Mouse (Mus musculus): ENCODE measurements around the gene Zfp282. TPM values are rescaled to one million over a fixed set of nuclear protein-coding genes. Genes with fewer than 3 reads are reported as not detected.

Gene Zfp282
- polyA plus RNA-seq, 1 experiment: 22.4 TPM

DNA sequence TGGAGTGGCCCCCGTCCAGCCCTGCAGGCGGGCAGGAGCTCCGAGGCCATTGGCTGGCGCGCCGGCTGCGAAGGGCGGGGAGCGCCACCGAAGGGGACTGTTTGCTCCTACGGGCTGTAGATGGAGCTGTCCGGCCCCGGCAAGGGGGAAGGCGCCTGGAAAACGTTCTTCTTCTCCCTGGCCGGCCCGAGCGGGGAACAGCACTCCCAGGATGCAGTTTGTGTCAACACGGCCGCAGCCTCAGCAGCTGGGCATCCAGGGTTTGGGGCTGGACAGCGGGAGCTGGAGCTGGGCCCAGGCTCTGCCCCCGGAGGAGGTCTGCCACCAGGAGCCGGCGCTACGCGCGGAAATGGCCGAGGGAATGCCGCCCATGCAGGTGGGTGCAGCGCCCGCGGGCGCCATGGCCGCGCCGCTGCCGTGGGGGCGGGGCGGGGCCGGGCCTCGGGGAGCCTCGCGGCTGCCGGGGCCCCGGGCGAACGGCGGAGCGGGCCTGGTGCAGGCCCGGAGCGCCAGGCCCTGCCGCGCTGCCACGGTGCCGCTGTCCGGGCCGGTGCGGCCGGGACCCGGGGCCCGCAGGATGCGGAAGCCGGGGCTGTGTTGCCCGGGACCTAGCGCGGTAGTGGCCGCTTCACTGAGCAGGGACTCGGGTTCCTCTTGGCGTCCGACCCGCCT lies 593 bp downstream of the Zfp282 start:
- Histone ChIP-seq H3K27me3 (ENCODE audit: control insufficient read depth, insufficient read depth, insufficient read length) (no peaks in the 10 kb centered on the region), H3ac (ENCODE audit: control insufficient read depth, insufficient read length) (peak overlapping the region; percentile 67), H3K79me2 (ENCODE audit: control insufficient read depth, insufficient read depth) (peaks cover 36% of the 10 kb centered on the region), H3K4me3 (peak overlapping the region; percentile 73), H3K4me2 (ENCODE audit: low read depth) (peak overlapping the region; percentile 92), H3K36me3 (ENCODE audit: control insufficient read depth, insufficient read depth) (peaks cover 24% of the 10 kb centered on the region)
- TF ChIP-seq TCF12 (IDR thresholded peaks at IDR 0.05; ENCODE audit: insufficient read depth, poor library complexity, severe bottlenecking) (no peak), MYOG (IDR thresholded peaks at IDR 0.05; ENCODE audit: control insufficient read depth in 1 of 3, insufficient read depth in 1 of 3, insufficient read length in 2 of 3, low read depth in 2 of 3) (peak in 1 of 3 experiments; percentile 67), SRF (IDR thresholded peaks at IDR 0.05; ENCODE audit: control insufficient read depth, insufficient read length, low read depth) (no peak), MAX (IDR thresholded peaks at IDR 0.05; ENCODE audit: low read depth) (no peak), MYOD1 (IDR thresholded peaks at IDR 0.05; ENCODE audit: control insufficient read depth in 1 of 3, insufficient read length in 2 of 3, low read depth in 2 of 3) (peak in 2 of 3 experiments; percentile 39 to 72), POLR2AphosphoS2 (IDR thresholded peaks at IDR 0.05; ENCODE audit: insufficient read length, low read depth) (peak; percentile 77), CEBPB (IDR thresholded peaks at IDR 0.05; ENCODE audit: insufficient read depth, poor library complexity, severe bottlenecking) (no peak), REST (IDR thresholded peaks at IDR 0.05; ENCODE audit: insufficient read depth, insufficient read length) (peak; percentile 33), E2F4 (IDR thresholded peaks at IDR 0.05; ENCODE audit: insufficient read depth) (no peak), POLR2A (IDR thresholded peaks at IDR 0.05; ENCODE audit: insufficient read length, low read depth) (peak; percentile 75), USF1 (IDR thresholded peaks at IDR 0.05; ENCODE audit: low read depth) (no peak), TCF3 (IDR thresholded peaks at IDR 0.05; ENCODE audit: insufficient read length, low read depth) (peak; percentile 37)

DNA sequence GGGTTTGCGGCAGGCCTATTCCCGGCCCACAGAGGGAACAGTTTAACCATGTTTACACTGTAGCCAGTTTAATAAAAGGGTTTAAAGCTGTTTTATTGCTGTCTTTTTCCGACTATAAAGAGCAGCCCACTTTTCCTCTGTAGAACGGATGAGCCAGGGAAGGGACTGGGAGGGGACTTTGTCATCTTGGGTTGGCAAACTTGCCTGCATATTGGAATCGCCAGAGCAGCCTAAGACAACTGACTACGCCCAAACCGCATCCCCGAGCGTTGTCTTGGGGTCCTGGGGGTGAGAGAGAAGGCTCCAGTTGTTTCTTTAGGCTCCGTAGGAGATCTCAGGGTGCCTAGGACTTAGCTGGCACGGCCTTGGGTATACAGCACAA lies 1.1 kb downstream of the Zfp282 start:
- H3ac ChIP-seq (ENCODE audit: control insufficient read depth, insufficient read length): peak overlapping the region; percentile 67
- H3K36me3 ChIP-seq (ENCODE audit: control insufficient read depth, insufficient read depth): peaks cover 24% of the 10 kb centered on the region
- H3K27me3 ChIP-seq (ENCODE audit: control insufficient read depth, insufficient read depth, insufficient read length): no peaks in the 10 kb centered on the region
- H3K4me3 ChIP-seq: peak overlapping the region; percentile 73
- no peak for TF ChIP-seq SRF (IDR thresholded peaks at IDR 0.05; ENCODE audit: control insufficient read depth, insufficient read length, low read depth)
- no peak for TF ChIP-seq REST (IDR thresholded peaks at IDR 0.05; ENCODE audit: insufficient read depth, insufficient read length)
- no peak for TF ChIP-seq POLR2A (IDR thresholded peaks at IDR 0.05; ENCODE audit: insufficient read length, low read depth)
- no peak for TF ChIP-seq POLR2AphosphoS2 (IDR thresholded peaks at IDR 0.05; ENCODE audit: insufficient read length, low read depth)
- TF ChIP-seq E2F4 (IDR thresholded peaks at IDR 0.05; ENCODE audit: insufficient read depth): no peak
- H3K79me2 ChIP-seq (ENCODE audit: control insufficient read depth, insufficient read depth): peaks cover 36% of the 10 kb centered on the region
- H3K4me2 ChIP-seq (ENCODE audit: low read depth): peak overlapping the region; percentile 75

DNA sequence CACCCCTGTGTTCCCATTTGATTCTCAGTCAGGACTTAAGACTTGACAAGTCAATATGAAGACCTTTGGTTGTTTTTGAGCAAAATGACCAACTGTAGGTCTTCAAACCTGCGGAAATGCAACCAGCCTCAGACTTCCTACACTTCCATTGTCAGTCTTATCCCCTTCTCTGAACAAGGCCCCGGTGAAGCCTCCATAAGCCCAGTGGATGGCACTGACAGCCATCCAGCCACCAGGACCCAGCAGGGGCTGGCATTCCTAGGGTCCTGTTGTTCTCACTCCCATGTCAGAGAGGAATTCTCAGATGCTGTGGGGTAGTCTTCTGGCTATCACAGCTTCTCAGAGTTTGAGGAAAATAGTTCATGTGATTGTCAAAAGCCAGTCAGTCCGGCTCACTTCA lies 1.6 kb downstream of the Zfp282 start:
- H3K79me2 ChIP-seq (ENCODE audit: control insufficient read depth, insufficient read depth): peaks cover 38% of the 10 kb centered on the region
- TF ChIP-seq SRF (IDR thresholded peaks at IDR 0.05; ENCODE audit: control insufficient read depth, insufficient read length, low read depth): no peak
- TF ChIP-seq MYOD1 (IDR thresholded peaks at IDR 0.05; ENCODE audit: control insufficient read depth in 1 of 3, insufficient read length in 2 of 3, low read depth in 2 of 3): no peak
- no peak for TF ChIP-seq TCF12 (IDR thresholded peaks at IDR 0.05; ENCODE audit: insufficient read depth, poor library complexity, severe bottlenecking)
- no peak for TF ChIP-seq USF1 (IDR thresholded peaks at IDR 0.05; ENCODE audit: low read depth)
- TF ChIP-seq CEBPB (IDR thresholded peaks at IDR 0.05; ENCODE audit: insufficient read depth, poor library complexity, severe bottlenecking): no peak
- TF ChIP-seq REST (IDR thresholded peaks at IDR 0.05; ENCODE audit: insufficient read depth, insufficient read length): no peak
- TF ChIP-seq POLR2A (IDR thresholded peaks at IDR 0.05; ENCODE audit: insufficient read length, low read depth): no peak
- no peak for TF ChIP-seq MAX (IDR thresholded peaks at IDR 0.05; ENCODE audit: low read depth)
- no peak for TF ChIP-seq MYOG (IDR thresholded peaks at IDR 0.05; ENCODE audit: control insufficient read depth in 1 of 3, insufficient read depth in 1 of 3, insufficient read length in 2 of 3, low read depth in 2 of 3)
- no peak for TF ChIP-seq POLR2AphosphoS2 (IDR thresholded peaks at IDR 0.05; ENCODE audit: insufficient read length, low read depth)
- no peaks in the 10 kb centered on the region for H3K27me3 ChIP-seq (ENCODE audit: control insufficient read depth, insufficient read depth, insufficient read length)
- H3K4me2 ChIP-seq (ENCODE audit: low read depth): peak overlapping the region; percentile 75
- H3K36me3 ChIP-seq (ENCODE audit: control insufficient read depth, insufficient read depth): peaks cover 25% of the 10 kb centered on the region
- H3ac ChIP-seq (ENCODE audit: control insufficient read depth, insufficient read length): peak overlapping the region; percentile 67
- H3K4me3 ChIP-seq: peak overlapping the region; percentile 73

DNA sequence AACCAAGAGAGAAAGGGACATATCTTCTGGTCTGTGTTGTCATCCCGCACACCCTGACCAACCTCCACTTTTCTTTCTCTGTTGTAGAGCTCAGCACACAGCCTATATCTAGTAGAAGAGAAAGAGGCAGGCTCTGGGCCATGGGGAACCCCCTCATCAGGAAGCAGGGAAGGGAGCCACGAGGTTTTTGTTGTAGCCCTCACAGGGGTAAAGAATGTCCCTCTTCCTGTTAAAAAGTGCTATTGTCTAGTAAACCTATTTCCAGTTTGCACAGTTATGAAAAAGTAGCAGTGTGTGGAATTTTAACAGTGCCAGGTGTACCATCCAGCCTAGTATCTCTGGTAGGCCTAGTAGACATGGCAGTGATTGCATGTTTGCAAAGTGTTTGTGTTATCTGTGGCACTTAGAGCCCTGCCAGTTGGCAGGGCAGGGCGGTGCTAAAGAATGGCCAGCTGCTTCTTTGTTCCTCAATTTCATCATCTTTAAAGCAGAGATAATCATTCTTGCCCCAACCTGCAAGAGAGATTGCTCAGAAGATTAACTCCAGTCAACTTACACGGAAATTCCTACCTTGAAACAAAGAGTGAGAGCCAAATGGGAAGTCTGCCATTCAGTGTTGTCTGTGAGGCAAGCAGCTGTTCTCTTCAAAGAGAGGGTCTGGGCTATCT lies 2.2 kb downstream of the Zfp282 start:
- TF ChIP-seq MYOD1 (IDR thresholded peaks at IDR 0.05; ENCODE audit: control insufficient read depth in 1 of 3, insufficient read length in 2 of 3, low read depth in 2 of 3): no peak
- TF ChIP-seq TCF12 (IDR thresholded peaks at IDR 0.05; ENCODE audit: insufficient read depth, poor library complexity, severe bottlenecking): peak; percentile 14
- TF ChIP-seq USF1 (IDR thresholded peaks at IDR 0.05; ENCODE audit: low read depth): no peak
- TF ChIP-seq CEBPB (IDR thresholded peaks at IDR 0.05; ENCODE audit: insufficient read depth, poor library complexity, severe bottlenecking): peak; percentile 40; the same call in 1 of the 2 replicates
- TF ChIP-seq MYOG (IDR thresholded peaks at IDR 0.05; ENCODE audit: control insufficient read depth in 1 of 3, insufficient read depth in 1 of 3, insufficient read length in 2 of 3, low read depth in 2 of 3): peak in 1 of 3 experiments; percentile 62
- Histone ChIP-seq H3ac (ENCODE audit: control insufficient read depth, insufficient read length) (no peak overlapping the region), H3K4me3 (peak overlapping the region; percentile 73)

More for the DNA sequence above, 2.2 kb downstream of the Zfp282 start:
- Histone ChIP-seq H3K36me3 (ENCODE audit: control insufficient read depth, insufficient read depth) (peaks cover 29% of the 10 kb centered on the region), H3K79me2 (ENCODE audit: control insufficient read depth, insufficient read depth) (peaks cover 44% of the 10 kb centered on the region), H3K4me2 (ENCODE audit: low read depth) (peak overlapping the region; percentile 75), H3K27me3 (ENCODE audit: control insufficient read depth, insufficient read depth, insufficient read length) (no peaks in the 10 kb centered on the region)
